ENCODE assay signal across 11 mouse cellular contexts in genomic region chr7:136631089-136631488, GRCm38 (mm10).
DNase-seq lines count a peak whose midpoint lies in the region; ATAC-seq and TF ChIP-seq lines count a peak whose summit lies in the region.
"Had no signal": no experiment of that assay in that cellular context is flagged by ENCODE, and none has a peak within 500 bp of the region (broad histone marks: within the 10 kb centered on the region; RNA-seq: fewer than 3 reads in every experiment).

No protein-coding gene starts in this region.

- no peak overlapping the region for H3K4me3 ChIP-seq in layer of hippocampus, adult 2 months
- H3K4me3 ChIP-seq: heart, embryonic 15.5 days; neural tube, embryonic 13.5 days had no signal

- DNase-seq in adrenal gland, postnatal 14 days: peak; percentile 35
- no peak for DNase-seq in adrenal gland, postnatal 4 days (ENCODE audit: low spot score in 2 of 2)
- peak; percentile 13 to 26 for DNase-seq in layer of hippocampus, postnatal 10 days (ENCODE audit: low spot score in 2 of 2)
- DNase-seq in layer of hippocampus, adult 2 months (ENCODE audit: low spot score in 2 of 2): no peak
- DNase-seq in kidney, adult 9 months: peak; percentile 57
- DNase-seq in urinary bladder, postnatal 10 days (ENCODE audit: low spot score): no peak
- DNase-seq in embryo, embryonic 9.5 days (ENCODE audit: extremely low spot score): no peak

- TF ChIP-seq CTCF in layer of hippocampus, adult 2 months (conservative IDR thresholded peaks at IDR 0.05): no peak

- ATAC-seq in cerebellum, adult (ENCODE audit: insufficient number of reproducible peaks, low FRiP score, low TSS enrichment): peak; percentile 57

- no peak overlapping the region for H3K27ac ChIP-seq in layer of hippocampus, adult 2 months
- H3K27ac ChIP-seq: heart, embryonic 15.5 days; liver, embryonic 14.5 days; neural tube, embryonic 13.5 days had no signal

Comparison
In these comparisons a context has a peak if more than half of its experiments do, and no peak if none do; other contexts are left out.
1. DNase-seq: peak in adrenal gland, postnatal 14 days (single experiment), layer of hippocampus, postnatal 10 days (2 of 2) and kidney, adult 9 months (single experiment); none in adrenal gland, postnatal 4 days (0 of 2), layer of hippocampus, adult 2 months (0 of 2), urinary bladder, postnatal 10 days (single experiment) and embryo, embryonic 9.5 days (single experiment).